Mouse (Mus musculus) lung, adult 18-20 months (tissue): Measurements from ENCODE around the gene Mmp28.

Experiments
- DNase-seq, 2 experiments: peaks; one replicate each; pipeline ENCODE4 v3.0.0; 2022; ENCODE audit warnings: mixed read lengths in 2 of 2

Gene Mmp28

DNA sequence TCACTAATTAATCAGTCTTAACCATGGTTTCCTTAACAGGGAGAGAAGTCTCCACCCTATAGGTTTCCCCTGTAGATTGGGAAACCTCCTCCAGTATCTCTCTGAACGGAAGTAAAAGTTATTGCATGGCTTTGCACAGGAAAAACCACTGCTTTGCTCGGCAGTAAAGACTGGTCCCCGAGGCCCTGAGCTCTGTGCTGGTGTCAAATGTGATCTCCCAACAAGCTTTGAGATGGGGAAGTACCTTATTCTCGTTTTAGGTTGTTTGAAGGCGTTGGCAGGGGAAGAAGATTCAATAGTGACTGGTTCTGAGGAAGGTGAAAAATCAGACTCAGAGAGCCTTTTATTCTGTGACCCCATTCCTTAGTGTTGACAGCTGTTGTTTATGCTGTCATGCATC lies 64.1 kb downstream of the Mmp28 start:
- DNase-seq, result no peak

DNA sequence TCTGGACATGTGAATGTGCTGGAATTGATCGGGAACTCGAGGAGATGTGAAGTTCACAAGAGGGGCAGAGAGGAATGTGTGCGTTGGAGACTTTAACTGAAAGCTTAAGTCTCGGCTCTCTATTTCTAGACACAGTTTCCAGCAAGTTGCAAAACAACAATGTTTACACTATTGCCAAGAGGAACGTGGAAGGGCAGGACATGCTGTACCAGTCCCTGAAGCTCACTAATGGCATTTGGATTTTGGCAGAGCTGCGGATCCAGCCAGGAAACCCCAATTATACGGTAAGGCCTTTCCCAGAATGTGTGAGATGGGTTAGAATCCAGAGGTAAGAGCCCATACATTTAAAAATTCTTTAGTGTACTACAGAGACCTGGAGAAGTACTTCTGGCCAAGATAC lies 65.2 kb downstream of the Mmp28 start:
- peak; percentile 27 to 52 for DNase-seq

DNA sequence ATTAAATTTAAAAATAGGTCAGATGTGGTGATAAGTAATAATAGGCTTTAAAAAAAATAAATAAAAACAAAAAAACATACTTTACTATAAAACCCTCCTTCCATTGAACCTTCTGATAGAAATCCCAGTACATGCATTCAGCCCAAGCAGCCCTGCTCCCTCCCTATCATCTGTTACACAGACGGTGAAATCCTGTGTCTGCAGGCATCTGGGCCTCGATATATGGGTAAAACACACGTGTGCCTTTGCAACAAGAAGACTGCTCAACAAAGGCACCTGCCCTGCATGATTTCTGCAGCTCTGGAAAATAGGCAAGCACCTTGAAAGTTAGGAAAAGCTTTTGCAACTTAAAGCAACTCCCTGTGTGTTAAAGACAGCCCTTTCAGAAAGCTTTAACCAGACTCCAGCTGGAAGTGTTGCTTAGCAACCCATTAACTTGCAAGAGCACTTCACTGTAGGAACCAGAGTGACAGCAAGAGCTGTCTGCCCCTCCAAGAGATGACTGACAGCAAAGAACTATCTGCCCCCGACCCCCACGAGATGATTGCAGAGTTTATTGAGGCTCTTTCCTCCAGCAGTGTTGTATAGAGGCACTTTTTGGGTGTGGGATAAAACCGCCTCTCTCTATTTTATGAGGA lies 68.0 kb downstream of the Mmp28 start:
- no peak for DNase-seq

DNA sequence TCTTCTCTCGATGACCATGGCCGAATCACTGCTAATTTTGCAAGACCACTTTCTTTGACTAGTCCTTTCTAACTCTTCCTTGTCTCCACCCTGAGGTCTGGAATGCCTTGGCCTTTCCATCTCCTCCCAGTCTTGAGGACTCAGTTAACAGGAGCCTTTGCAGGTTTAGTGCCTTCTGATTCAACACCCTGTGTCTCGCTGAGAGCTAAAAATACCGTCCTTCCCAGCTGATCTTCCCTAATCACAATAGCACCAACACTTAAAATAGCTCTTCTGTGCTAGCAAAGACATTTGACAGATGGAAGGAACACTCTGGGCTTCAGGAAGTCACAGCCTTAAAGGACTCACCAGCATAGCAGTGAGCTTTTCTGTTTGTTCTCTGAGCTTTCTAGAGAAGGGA lies 69.8 kb downstream of the Mmp28 start:
- no peak for DNase-seq
